Mouse (Mus musculus): Measurements from ENCODE around the gene Akr1c18. TPM values are rescaled to one million over a fixed set of nuclear protein-coding genes. Genes with fewer than 3 reads are reported as not detected.

Akr1c18 gene
- total RNA-seq, 4 experiments from 2014 or later: not detected

DNA sequence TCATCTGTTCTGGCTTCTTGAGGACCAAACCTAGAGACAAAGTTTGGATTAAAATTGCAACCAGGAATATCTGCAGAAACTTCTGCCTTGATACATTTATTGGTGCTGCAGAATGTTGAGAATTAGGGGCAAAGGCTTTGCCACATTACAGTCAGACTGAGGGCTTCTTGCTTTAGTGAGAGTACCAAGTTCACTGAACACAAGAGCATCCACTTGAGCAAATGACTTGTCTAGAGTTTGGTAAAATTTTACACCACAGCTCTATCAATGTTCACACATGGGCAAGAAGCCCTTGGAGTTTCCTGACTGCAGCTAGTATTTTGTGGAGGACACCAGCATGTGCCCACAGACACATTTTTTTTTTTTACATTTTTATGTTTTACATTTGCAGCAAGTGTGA is 47.7 kb downstream of the Akr1c18 start:
- DNase-seq (ENCODE audit: low spot score): no peak

GRCm38 (mm10) chr13:4101691-4102090 is 48.8 kb downstream of the Akr1c18 start:
- no peak for DNase-seq (ENCODE audit: low spot score)

Other genes with a start within 250 kb of the Akr1c18 start
- 10 to 100 TPM; 14.6 to 21.0 (median 18.4) TPM for gene Net1, start 232.4 kb downstream of the Akr1c18 start, total RNA-seq (2022)
- not detected for gene Tubal3, start 232.4 kb downstream of the Akr1c18 start, total RNA-seq (2022)
- not detected for gene Ucn3, start 205.3 kb downstream of the Akr1c18 start, total RNA-seq (2022)
- 10 to 100 TPM in 1 of 4 experiments, 1 to 10 TPM in 3; 6.3 to 13.4 (median 8.9) TPM for gene Akr1c14, start 101.6 kb downstream of the Akr1c18 start, total RNA-seq (2022)
- 1 to 10 TPM in 3 of 4 experiments, under 1 TPM in 1; 0.76 to 2.2 (median 1.8) TPM for gene Akr1c13, start 40.5 kb upstream of the Akr1c18 start, total RNA-seq (2022)
- 1 to 10 TPM; 1.7 to 2.3 (median 1.8) TPM for gene Akr1c19, start 78.0 kb upstream of the Akr1c18 start, total RNA-seq (2022)
- not detected for gene Akr1c12, start 128.8 kb upstream of the Akr1c18 start, total RNA-seq (2022)

Data from heart, adult 8-10 months (tissue).